Mouse (Mus musculus) ES-Bruce4 (cell line): ENCODE measurements around the gene Ipcef1. TPM values are rescaled to one million over a fixed set of nuclear protein-coding genes. Genes with fewer than 3 reads are reported as not detected.

Source experiments
- H3K27ac ChIP-seq: 2 replicates; pipeline ENCODE4 v1.5.1; 2012; ENCODE audit warnings: low read length, inconsistent platforms; ENCODE audit not compliant: insufficient read depth
- H3K27me3 ChIP-seq: 2 replicates; pipeline ENCODE4 v1.6.1; 2012; ENCODE audit warnings: mild to moderate bottlenecking, low read length, inconsistent platforms; ENCODE audit not compliant: control insufficient read depth, poor library complexity, insufficient read depth, severe bottlenecking
- H3K36me3 ChIP-seq: 2 replicates; pipeline ENCODE4 v1.6.1; 2012; ENCODE audit warnings: inconsistent platforms, mild to moderate bottlenecking, low read length, moderate library complexity; ENCODE audit not compliant: control insufficient read depth, poor library complexity, insufficient read depth, severe bottlenecking
- H3K4me1 ChIP-seq: one replicate; pipeline ENCODE4 v1.8.1; 2011; ENCODE audit warnings: low read length; ENCODE audit not compliant: control insufficient read depth, insufficient read depth
- H3K4me3 ChIP-seq: 2 replicates; pipeline ENCODE4 v1.5.1; 2011; ENCODE audit warnings: low read depth, mild to moderate bottlenecking, low read length
- H3K9ac ChIP-seq: 2 replicates; pipeline ENCODE4 v1.6.1; 2012; ENCODE audit warnings: low read depth, mild to moderate bottlenecking, inconsistent platforms; ENCODE audit not compliant: poor library complexity, severe bottlenecking
- H3K9me3 ChIP-seq: replicated peaks from 2 replicates; pipeline ENCODE4 v1.6.1; 2012; ENCODE audit warnings: mild to moderate bottlenecking, low read length, inconsistent platforms; ENCODE audit not compliant: control insufficient read depth, poor library complexity, insufficient read depth, severe bottlenecking
- CTCF ChIP-seq: IDR thresholded peaks from one replicate; pipeline ENCODE4 v1.8.1; 2011; ENCODE audit warnings: low read depth, low read length
- EP300 ChIP-seq: IDR thresholded peaks from 2 replicates; pipeline ENCODE4 v1.6.1; 2011; ENCODE audit warnings: low read depth, low read length; ENCODE audit not compliant: insufficient read depth
- POLR2A ChIP-seq: IDR thresholded peaks from one replicate; pipeline ENCODE4 v1.8.1; 2011; ENCODE audit warnings: low read length; ENCODE audit not compliant: insufficient read depth
- polyA plus RNA-seq: library from polyadenylated mRNA; stranded (reverse); fragments of >200 nt; gene quantifications from 2 replicates; pipeline ENCODE4 v1.2.4, GENCODE M21; 2011; ENCODE audit warnings: low read depth; ENCODE audit not compliant: missing spikeins, insufficient read depth, insufficient read length

Ipcef1 gene
- polyA plus RNA-seq, 1 experiment = not detected

- TF ChIP-seq EP300 (no peak), POLR2A (no peak), CTCF (no peak)
- no peak overlapping the region for H3K4me3 ChIP-seq
- no peaks in the 10 kb centered on the region for H3K27me3 ChIP-seq
- no peaks in the 10 kb centered on the region for H3K36me3 ChIP-seq
- no peak overlapping the region for H3K9ac ChIP-seq
- H3K27ac ChIP-seq = no peak overlapping the region
- no peaks in the 10 kb centered on the region for H3K9me3 ChIP-seq
- no peaks in the 10 kb centered on the region for H3K4me1 ChIP-seq
Measured at GRCm38 (mm10) chr10:6983431-6983830, 68.8 kb downstream of the Ipcef1 start.

DNA sequence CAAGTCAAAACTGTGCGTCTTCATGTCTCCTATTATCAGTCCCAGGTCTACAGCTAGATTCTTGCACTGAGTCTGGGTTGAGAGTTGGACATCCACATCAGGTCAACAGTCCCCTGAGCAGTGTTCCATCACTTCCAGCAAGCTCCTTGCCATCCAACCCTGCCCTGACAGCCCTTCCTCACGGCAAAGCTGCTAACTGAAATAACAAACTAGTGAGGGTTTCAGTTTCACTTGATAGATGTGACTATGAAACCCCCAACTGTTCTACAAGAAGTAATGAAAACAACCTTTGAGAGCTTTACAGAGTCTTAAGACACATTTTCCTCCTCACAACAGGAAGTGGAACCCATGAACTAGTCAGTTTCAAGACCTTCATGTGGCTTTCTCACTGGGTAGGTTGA lies 69.5 kb downstream of the Ipcef1 start:
- no peak overlapping the region for H3K27ac ChIP-seq
- no peaks in the 10 kb centered on the region for H3K36me3 ChIP-seq
- H3K9ac ChIP-seq = no peak overlapping the region
- no peaks in the 10 kb centered on the region for H3K9me3 ChIP-seq
- H3K4me1 ChIP-seq = no peaks in the 10 kb centered on the region
- H3K27me3 ChIP-seq = no peaks in the 10 kb centered on the region
- TF ChIP-seq CTCF = no peak
- no peak for TF ChIP-seq POLR2A
- TF ChIP-seq EP300 = no peak
- no peak overlapping the region for H3K4me3 ChIP-seq

DNA sequence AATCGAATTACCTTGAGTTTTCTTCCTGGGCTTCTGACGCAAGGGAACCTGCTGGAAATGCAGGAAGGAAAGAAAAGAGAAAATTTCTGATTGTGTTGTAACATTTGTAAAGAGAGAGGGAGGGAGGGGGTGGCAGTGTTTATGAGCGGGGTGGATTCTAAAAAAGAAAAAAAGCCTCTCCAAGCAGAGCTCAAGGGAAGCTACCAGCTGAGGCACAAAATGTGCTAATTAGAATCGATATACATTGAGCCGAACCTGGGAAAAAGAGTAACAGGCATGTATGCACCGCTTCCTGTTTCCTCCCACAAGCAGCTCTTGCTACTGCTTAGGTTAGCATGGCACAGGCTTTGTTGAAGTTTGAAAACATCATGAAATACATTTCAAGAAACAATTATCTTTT lies 72.0 kb downstream of the Ipcef1 start:
- Histone ChIP-seq H3K27ac (no peak overlapping the region), H3K27me3 (no peaks in the 10 kb centered on the region), H3K9ac (no peak overlapping the region), H3K9me3 (no peaks in the 10 kb centered on the region), H3K36me3 (no peaks in the 10 kb centered on the region), H3K4me1 (no peaks in the 10 kb centered on the region), H3K4me3 (no peak overlapping the region)
- TF ChIP-seq EP300 (no peak), CTCF (no peak), POLR2A (no peak)

DNA sequence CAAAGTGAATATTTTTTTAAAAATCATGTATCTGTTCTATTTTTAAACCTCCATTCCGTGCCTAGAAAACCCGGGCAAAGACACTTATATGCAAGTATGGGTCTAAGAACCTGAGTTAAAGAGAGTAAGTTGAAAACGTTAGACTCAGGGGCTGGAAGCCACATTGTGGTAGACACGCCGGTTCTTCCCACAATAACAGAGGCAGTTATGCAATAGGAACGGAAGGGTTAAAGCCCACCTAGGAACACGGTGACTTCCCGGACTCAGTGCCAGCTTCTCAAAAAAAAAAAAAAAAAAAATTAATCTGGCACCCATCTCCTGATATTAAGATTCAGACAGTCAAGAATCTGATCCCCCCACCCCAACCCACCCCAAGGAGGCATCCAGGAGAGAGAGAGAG lies 72.5 kb downstream of the Ipcef1 start:
- Histone ChIP-seq H3K4me1 (no peaks in the 10 kb centered on the region), H3K27me3 (no peaks in the 10 kb centered on the region), H3K4me3 (no peak overlapping the region), H3K36me3 (no peaks in the 10 kb centered on the region), H3K9ac (no peak overlapping the region), H3K9me3 (no peaks in the 10 kb centered on the region), H3K27ac (no peak overlapping the region)
- TF ChIP-seq CTCF (no peak), EP300 (no peak), POLR2A (no peak)

- no peak for TF ChIP-seq POLR2A
- TF ChIP-seq EP300 = no peak
- TF ChIP-seq CTCF = no peak
- H3K4me3 ChIP-seq = no peak overlapping the region
- no peaks in the 10 kb centered on the region for H3K9me3 ChIP-seq
- H3K27ac ChIP-seq = no peak overlapping the region
- H3K36me3 ChIP-seq = no peaks in the 10 kb centered on the region
- H3K27me3 ChIP-seq = no peaks in the 10 kb centered on the region
- H3K9ac ChIP-seq = no peak overlapping the region
- H3K4me1 ChIP-seq = no peaks in the 10 kb centered on the region
Measured at GRCm38 (mm10) chr10:6979216-6979615, 73.1 kb downstream of the Ipcef1 start.

GRCm38 (mm10) chr10:6978733-6979132 lies 73.5 kb downstream of the Ipcef1 start:
- H3K27ac ChIP-seq = no peak overlapping the region
- H3K4me1 ChIP-seq = no peaks in the 10 kb centered on the region
- no peak for TF ChIP-seq POLR2A
- no peak for TF ChIP-seq EP300
- no peak for TF ChIP-seq CTCF
- no peaks in the 10 kb centered on the region for H3K27me3 ChIP-seq
- no peaks in the 10 kb centered on the region for H3K36me3 ChIP-seq
- no peak overlapping the region for H3K4me3 ChIP-seq
- H3K9ac ChIP-seq = no peak overlapping the region
- H3K9me3 ChIP-seq = no peaks in the 10 kb centered on the region
